Mouse (Mus musculus): ENCODE results near the gene Tmem120a. TPM values are rescaled to one million over a fixed set of nuclear protein-coding genes. Genes with fewer than 3 reads are reported as not detected.

Tmem120a gene
- 15.5 TPM for total RNA-seq (2023)

DNA sequence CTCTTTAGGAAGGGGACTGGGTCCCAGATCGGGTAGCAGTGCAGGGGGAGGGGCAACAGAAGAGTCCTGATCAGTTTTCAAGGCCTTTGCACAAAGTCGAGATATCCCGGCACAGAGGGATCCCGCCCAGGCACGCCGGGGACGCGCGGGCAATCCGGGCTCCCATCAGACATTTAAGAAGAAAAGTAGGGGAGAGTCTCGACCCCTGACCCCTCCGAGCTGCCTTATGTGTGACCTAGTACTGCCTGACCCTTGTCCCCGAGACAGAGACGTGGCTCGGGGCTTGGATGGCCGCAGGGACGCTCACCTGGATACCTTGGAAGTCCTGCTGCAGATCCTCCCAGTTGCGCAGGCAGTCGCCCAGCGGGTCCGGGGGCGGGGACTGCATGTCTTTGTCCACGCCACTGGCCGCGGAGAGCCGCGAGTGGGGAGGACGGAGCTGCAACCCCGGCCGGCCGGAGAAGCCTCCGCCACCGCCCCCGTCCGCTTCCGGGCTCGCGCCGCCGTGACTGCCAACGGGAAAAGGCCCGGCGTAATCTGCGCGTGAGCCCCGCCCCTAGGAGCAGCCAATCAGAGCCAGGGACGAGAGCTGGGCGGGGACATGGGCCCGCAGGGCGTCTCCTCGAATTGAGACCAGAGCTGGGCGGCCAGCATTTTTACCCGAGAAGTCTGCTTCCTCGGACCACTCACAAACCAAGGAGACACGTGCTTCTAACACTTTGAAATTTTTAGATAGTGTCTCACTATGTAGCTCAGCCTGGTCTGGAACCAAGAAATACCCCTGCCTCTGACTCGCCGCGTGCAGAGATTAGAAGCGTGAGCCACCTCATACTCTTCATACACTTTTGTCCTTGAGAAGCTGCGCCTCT is at the start of gene Tmem120a:
TSS of gene Tmem120a (minus strand) at position 708 of the 869 bp plus-strand sequence.

DNA sequence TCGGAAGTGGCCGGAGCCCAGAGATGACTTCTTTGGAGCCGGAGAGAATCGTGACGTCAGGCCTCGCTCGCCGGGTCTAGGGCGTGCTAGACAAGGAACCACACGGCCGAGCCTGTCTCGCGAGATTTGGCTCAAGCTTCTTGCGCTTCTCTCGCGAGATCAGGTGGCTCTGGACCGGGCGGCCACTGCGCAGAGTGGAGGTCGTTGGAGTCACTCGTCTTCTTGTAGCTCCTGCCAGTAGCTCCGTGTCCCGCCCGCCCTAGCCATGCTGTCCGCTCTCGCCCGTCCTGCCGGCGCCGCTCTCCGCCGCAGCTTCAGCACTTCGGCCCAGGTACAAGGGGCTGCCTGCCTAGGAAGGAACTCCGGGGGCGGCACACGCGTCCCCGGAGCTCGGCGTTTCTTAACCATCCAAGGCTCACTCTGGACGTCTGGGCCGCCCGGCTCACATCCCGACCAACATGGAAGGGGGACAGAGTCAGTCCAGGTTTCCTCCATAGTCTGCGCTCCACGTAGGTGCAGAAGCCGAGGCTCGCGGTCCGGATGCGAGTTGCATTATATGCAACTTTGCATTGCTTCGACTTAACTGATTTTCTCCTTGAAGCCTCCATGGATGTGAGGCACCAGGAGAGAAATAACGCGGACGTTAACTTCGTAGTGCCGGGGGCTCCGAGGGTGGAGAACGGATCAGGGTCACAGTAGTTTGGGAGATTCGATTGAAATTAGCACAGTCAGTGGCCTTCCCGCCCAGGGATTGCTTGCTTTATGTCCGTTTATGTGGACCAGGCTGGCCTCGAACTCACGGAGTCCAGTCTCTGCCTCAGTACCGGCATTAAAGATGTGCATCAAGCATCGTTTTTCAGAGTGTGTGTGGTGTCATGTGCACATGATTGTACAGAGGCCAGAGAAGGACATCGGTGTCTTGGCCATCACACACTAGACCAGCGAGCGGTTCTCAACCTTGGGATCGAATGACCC is 34.5 kb upstream of the Tmem120a start, which contains the start of gene Mdh2:
TSS of gene Mdh2 (plus strand) at position 10 of the 975 bp plus-strand sequence.

DNA sequence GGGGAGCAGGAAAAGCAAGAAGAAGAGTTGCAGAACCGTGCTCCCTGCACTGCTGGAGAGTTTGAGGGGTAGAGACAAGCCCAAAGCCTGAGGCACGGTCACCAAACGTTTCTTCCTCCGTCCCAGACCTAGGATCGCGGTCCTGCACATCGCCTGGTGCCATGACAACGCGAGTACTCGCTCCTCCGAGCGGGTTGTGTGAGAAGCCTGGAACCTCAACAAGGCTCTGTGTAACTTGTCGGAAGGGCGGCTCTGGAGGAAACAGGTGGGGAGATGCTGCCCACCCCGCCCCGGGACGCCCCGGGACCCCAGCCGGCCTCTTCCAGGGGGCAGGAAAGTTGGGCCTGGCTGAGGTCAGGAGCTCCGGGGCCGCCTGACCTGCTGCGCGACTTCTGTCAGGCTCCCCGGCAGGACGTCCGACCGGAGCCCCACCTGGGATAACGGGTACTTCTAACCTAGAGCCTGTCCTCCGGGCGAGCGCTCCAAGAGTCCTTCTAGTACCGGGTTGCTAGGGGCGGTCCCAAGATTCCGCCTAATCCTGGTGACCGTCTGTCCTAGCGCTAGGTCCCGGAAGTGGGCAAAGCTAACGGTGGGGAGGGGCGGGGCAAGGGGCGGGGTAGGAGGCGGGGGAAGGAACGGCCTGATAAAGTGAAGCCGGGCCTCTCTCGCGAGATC is 33.7 kb upstream of the Tmem120a start, which contains the start of gene Styxl1:
TSS of gene Styxl1 (minus strand) at position 590 of the 675 bp plus-strand sequence.

Other genes with a start within 250 kb of the Tmem120a start
- 4.3 TPM for gene Hip1, start 199.3 kb downstream of the Tmem120a start, total RNA-seq (2023)
- not detected for gene Ccl26, start 180.9 kb downstream of the Tmem120a start, total RNA-seq (2023)
- gene Ccl24, start 171.4 kb downstream of the Tmem120a start, total RNA-seq (2023), result not detected
- 21.1 TPM for gene Rhbdd2, start 111.8 kb downstream of the Tmem120a start, total RNA-seq (2023)
- 53.9 TPM for gene Por, start 74.4 kb downstream of the Tmem120a start, total RNA-seq (2023)
- gene Styxl1, start 33.9 kb upstream of the Tmem120a start, total RNA-seq (2023), result not detected
- 175 TPM for gene Mdh2, start 34.0 kb upstream of the Tmem120a start, total RNA-seq (2023)
- not detected for gene Srrm3, start 62.4 kb upstream of the Tmem120a start, total RNA-seq (2023)
- gene Hspb1, start 143.5 kb upstream of the Tmem120a start, total RNA-seq (2023), result 0.61 TPM
- 52.8 TPM for gene Ywhag, start 190.2 kb upstream of the Tmem120a start, total RNA-seq (2023)
- gene Ssc4d, start 230.1 kb upstream of the Tmem120a start, total RNA-seq (2023), result not detected
- gene Zp3, start 235.7 kb upstream of the Tmem120a start, total RNA-seq (2023), result not detected

Data from CD8-positive naive resting alpha-beta T cell, adult 57 days (primary cell).